Mouse (Mus musculus) embryonic facial prominence, embryonic 15.5 days (tissue): ENCODE data around the gene Pcnx3. TPM values are rescaled to one million over a fixed set of nuclear protein-coding genes. Genes with fewer than 3 reads are reported as not detected.

ENCODE experiments used
- ATAC-seq: fragments of 200-750 bp; cut with Nextera tagmentation; 2 replicates; pipeline ENCODE4 v1.8.0; 2017; ENCODE audit warnings: low read depth, moderate TSS enrichment; ENCODE audit not compliant: insufficient number of reproducible peaks, low FRiP score, low TSS enrichment
- H3K27ac ChIP-seq: fragments of 300-500 bp; sonication (generic); replicated peaks from 2 replicates; pipeline ENCODE4 v1.5.1; 2015; ENCODE audit warnings: mild to moderate bottlenecking, inconsistent platforms
- H3K27me3 ChIP-seq: fragments of 300-500 bp; sonication (generic); 2 replicates; pipeline ENCODE4 v1.6.1; 2015; ENCODE audit warnings: inconsistent platforms
- H3K36me3 ChIP-seq: fragments of 300-500 bp; sonication (generic); 2 replicates; pipeline ENCODE4 v1.6.1; 2015; ENCODE audit warnings: mild to moderate bottlenecking, inconsistent platforms
- H3K4me1 ChIP-seq: fragments of 300-500 bp; sonication (generic); 2 replicates; pipeline ENCODE4 v1.6.1; 2015; ENCODE audit warnings: inconsistent platforms
- H3K4me2 ChIP-seq: fragments of 300-500 bp; sonication (generic); replicated peaks from 2 replicates; pipeline ENCODE4 v1.6.1; 2015; ENCODE audit warnings: mild to moderate bottlenecking, inconsistent platforms
- H3K4me3 ChIP-seq: fragments of 300-500 bp; sonication (generic); replicated peaks from 2 replicates; pipeline ENCODE4 v1.5.1; 2015; ENCODE audit warnings: mild to moderate bottlenecking, inconsistent platforms
- H3K9ac ChIP-seq: fragments of 300-500 bp; sonication (generic); 2 replicates; pipeline ENCODE4 v1.6.1; 2015; ENCODE audit warnings: inconsistent platforms
- H3K9me3 ChIP-seq: fragments of 300-500 bp; sonication (generic); replicated peaks from 2 replicates; pipeline ENCODE4 v1.6.1; 2016; ENCODE audit warnings: inconsistent platforms
- WGBS: fragments of 180-500 bp; shearing (Covaris S2); methylation state at CpG from one replicate; pipeline ENCODE4 v1.1.7; 2015; 5-methylcytosine and 5-hydroxymethylcytosine counted together
- polyA plus RNA-seq: library from polyadenylated mRNA; unstranded; fragments of >200 nt; fragmentation: Nextera tagmentation; extraction: Ambion mirVana; gene quantifications from 2 replicates; pipeline ENCODE4 v1.2.1, GENCODE M21; 2015

Pcnx3 gene
- polyA plus RNA-seq, 1 experiment from 2014 or later = 24.6 TPM

DNA sequence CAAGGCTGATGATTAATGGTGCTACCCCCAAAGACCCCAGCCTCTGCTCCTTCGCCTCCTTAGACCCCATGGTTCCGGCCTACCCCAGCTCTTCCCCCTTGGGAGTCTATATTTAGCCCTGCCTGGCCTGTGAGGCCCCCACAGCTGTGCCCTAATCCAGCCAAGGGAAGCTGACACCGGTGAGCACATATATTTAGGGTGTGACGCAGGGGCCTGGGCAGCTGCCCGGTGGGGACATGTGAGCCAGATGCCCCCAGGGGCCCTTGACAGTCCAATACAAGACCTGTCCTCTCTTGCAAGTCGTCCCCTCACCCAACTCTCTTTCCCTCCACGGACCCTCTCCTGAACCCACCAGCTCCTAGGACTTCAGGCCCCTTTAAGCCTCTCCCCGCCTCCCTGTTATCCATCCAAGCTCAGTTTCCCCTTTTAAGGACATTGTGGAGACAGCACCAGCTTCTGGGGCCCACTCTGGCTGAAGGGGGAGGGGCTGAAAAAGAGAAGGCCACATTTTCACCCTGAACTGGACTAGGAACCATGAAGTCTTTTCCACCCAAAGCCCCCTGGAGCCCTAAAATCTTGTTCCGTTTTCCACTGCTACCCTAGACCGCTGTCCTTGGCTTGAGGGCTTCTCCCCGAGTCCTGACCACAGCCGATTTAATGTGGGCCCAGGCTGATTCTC lies 36.5 kb upstream of the Pcnx3 start:
- H3K36me3 ChIP-seq = peaks cover 35% of the 10 kb centered on the region
- peak overlapping the region; percentile 77 for H3K27ac ChIP-seq
- peak overlapping the region; percentile 72 for H3K4me3 ChIP-seq
- 0 out of 2 replicates have a peak, but pooled peaks have one; percentile 31 for ATAC-seq
- H3K4me2 ChIP-seq = peak overlapping the region; percentile 96
- no peaks in the 10 kb centered on the region for H3K27me3 ChIP-seq
- H3K4me1 ChIP-seq = peaks cover 57% of the 10 kb centered on the region
- WGBS = 60% methylated on average over 12 of the region's 12 CpGs
- H3K9ac ChIP-seq = peak overlapping the region; percentile 15; the same call in 1 of the 2 replicates
- no peaks in the 10 kb centered on the region for H3K9me3 ChIP-seq

- Histone ChIP-seq H3K4me1 (peaks cover 51% of the 10 kb centered on the region), H3K9ac (no peak overlapping the region), H3K27me3 (no peaks in the 10 kb centered on the region), H3K4me2 (peak overlapping the region; percentile 96), H3K4me3 (peak overlapping the region; percentile 72), H3K36me3 (peaks cover 42% of the 10 kb centered on the region), H3K9me3 (no peaks in the 10 kb centered on the region), H3K27ac (peak overlapping the region; percentile 77)
- no peak for ATAC-seq
- 61% methylated on average over 7 of the region's 7 CpGs for WGBS
These were observed 35.8 kb upstream of the Pcnx3 start for GRCm38 (mm10) chr19:5724549-5724941.

DNA sequence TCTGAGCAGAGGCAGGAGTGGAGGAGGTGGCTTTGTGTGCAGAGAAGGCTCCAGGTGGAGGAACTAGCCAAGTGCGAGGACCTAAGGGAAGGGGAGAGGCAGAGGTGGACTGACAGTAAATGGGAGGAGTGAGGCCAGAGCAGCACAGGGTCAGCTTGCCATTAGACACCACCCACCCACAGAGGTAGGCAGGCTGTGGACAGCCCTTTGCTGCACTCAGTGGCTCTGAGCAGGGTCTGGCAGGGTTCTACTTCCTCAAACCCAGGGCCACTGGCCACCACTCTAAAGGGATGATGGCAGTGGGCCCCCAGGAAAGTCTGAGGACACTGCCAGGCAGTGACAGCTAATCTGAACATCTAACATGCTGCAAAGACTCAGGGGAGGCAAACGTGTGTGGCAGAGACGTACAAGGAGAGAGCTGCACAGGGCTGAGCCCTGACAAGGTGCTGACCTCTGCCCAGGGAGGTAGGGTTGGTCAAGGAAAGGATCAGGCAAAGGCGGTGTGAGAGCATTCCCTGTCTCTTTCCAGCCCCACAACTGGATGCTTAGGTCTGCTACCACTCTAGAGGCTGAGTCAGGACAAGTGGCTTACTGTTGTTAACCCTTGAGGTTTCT lies 35.3 kb upstream of the Pcnx3 start:
- no peaks in the 10 kb centered on the region for H3K9me3 ChIP-seq
- 64% methylated on average over 4 of the region's 4 CpGs for WGBS
- no peak overlapping the region for H3K27ac ChIP-seq
- no peak for ATAC-seq
- peak overlapping the region; percentile 96 for H3K4me2 ChIP-seq
- peaks cover 47% of the 10 kb centered on the region for H3K36me3 ChIP-seq
- H3K9ac ChIP-seq = no peak overlapping the region
- H3K4me3 ChIP-seq = peak overlapping the region; percentile 72; the same call in 1 of the 2 replicates
- peaks cover 50% of the 10 kb centered on the region for H3K4me1 ChIP-seq
- no peaks in the 10 kb centered on the region for H3K27me3 ChIP-seq

GRCm38 (mm10) chr19:5722848-5723425 lies 34.2 kb upstream of the Pcnx3 start:
- no peak for ATAC-seq
- WGBS = 84% methylated on average over 7 of the region's 7 CpGs
- Histone ChIP-seq H3K27ac (no peak overlapping the region), H3K36me3 (peaks cover 56% of the 10 kb centered on the region), H3K4me1 (peaks cover 42% of the 10 kb centered on the region), H3K4me2 (no peak overlapping the region), H3K9ac (no peak overlapping the region), H3K4me3 (no peak overlapping the region), H3K27me3 (no peaks in the 10 kb centered on the region), H3K9me3 (no peaks in the 10 kb centered on the region)

DNA sequence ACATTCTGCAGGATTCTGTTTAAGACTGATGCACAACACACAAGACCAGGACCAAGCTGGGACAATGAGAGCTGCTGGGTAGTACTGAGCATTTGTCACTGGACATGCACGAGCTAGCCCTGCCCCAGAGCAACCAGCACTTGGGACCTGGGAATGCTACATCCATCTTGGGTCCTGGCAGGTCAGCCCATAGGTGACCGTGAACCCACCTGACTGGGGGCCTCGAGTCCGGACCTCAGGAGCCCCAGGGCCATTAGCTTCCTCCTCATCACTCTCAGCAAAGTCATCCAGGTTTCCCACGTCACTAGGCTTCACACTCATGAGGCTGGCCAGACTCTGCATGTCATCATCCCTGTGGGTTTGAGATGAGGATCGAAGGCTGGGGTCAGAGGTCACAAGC lies 32.5 kb upstream of the Pcnx3 start:
- peaks cover 64% of the 10 kb centered on the region for H3K36me3 ChIP-seq

DNA sequence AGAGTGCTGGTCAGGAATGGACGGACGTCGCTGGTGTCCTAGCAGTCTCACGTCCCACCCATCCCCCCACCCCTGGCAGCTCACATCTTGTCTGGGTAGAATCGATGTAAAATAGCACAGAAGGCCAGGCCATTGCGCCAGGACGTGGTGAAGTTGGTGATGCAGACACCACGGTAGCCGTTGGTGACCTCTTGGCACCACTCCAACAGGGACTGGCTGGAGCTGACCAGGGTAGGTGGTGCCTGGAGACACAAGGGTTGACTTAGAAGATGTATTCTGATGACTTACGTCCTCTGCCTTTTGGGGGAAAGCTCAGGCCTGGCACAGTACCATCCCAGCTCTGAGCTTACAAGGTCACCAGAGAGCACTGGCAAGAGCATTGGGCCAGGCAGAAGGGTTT lies 28.2 kb upstream of the Pcnx3 start:
- peaks cover 22% of the 10 kb centered on the region for H3K4me1 ChIP-seq
- H3K36me3 ChIP-seq = peaks cover 58% of the 10 kb centered on the region
- WGBS = 61% methylated on average over 10 of the region's 10 CpGs
- no peak overlapping the region for H3K27ac ChIP-seq
- ATAC-seq = no peak
- H3K9me3 ChIP-seq = no peaks in the 10 kb centered on the region
- H3K27me3 ChIP-seq = no peaks in the 10 kb centered on the region
- H3K4me2 ChIP-seq = no peak overlapping the region
- H3K4me3 ChIP-seq = no peak overlapping the region
- H3K9ac ChIP-seq = no peak overlapping the region

More for the DNA sequence above, 32.5 kb upstream of the Pcnx3 start:
- H3K4me1 ChIP-seq = peaks cover 27% of the 10 kb centered on the region
- no peak overlapping the region for H3K4me2 ChIP-seq
- no peaks in the 10 kb centered on the region for H3K9me3 ChIP-seq
- 86% methylated on average over 6 of the region's 6 CpGs for WGBS
- no peak overlapping the region for H3K9ac ChIP-seq
- ATAC-seq = no peak
- no peaks in the 10 kb centered on the region for H3K27me3 ChIP-seq
- no peak overlapping the region for H3K4me3 ChIP-seq
- no peak overlapping the region for H3K27ac ChIP-seq

GRCm38 (mm10) chr19:5715793-5716688 lies 27.3 kb upstream of the Pcnx3 start:
- no peak for ATAC-seq
- Histone ChIP-seq H3K27ac (no peak overlapping the region), H3K9ac (0 out of 2 replicates have a peak overlapping the region, but pooled peaks have one; percentile 18), H3K4me3 (no peak overlapping the region), H3K27me3 (no peaks in the 10 kb centered on the region), H3K4me1 (peaks cover 22% of the 10 kb centered on the region), H3K4me2 (no peak overlapping the region), H3K9me3 (no peaks in the 10 kb centered on the region), H3K36me3 (peaks cover 56% of the 10 kb centered on the region)
- WGBS = 35% methylated on average over 43 of the region's 43 CpGs

GRCm38 (mm10) chr19:5713730-5714129 lies 25.0 kb upstream of the Pcnx3 start:
- H3K27ac ChIP-seq = peak overlapping the region; percentile 63
- no peak overlapping the region for H3K9ac ChIP-seq
- H3K36me3 ChIP-seq = peaks cover 53% of the 10 kb centered on the region
- WGBS = 18% methylated on average over 2 of the region's 2 CpGs
- no peak overlapping the region; the same call in 1 of the 2 replicates for H3K4me2 ChIP-seq
- H3K27me3 ChIP-seq = no peaks in the 10 kb centered on the region
- no peak overlapping the region; the same call in 1 of the 2 replicates for H3K4me3 ChIP-seq
- peak; percentile 64; the same call in 1 of the 2 replicates for ATAC-seq
- no peaks in the 10 kb centered on the region for H3K9me3 ChIP-seq
- H3K4me1 ChIP-seq = peaks cover 22% of the 10 kb centered on the region

DNA sequence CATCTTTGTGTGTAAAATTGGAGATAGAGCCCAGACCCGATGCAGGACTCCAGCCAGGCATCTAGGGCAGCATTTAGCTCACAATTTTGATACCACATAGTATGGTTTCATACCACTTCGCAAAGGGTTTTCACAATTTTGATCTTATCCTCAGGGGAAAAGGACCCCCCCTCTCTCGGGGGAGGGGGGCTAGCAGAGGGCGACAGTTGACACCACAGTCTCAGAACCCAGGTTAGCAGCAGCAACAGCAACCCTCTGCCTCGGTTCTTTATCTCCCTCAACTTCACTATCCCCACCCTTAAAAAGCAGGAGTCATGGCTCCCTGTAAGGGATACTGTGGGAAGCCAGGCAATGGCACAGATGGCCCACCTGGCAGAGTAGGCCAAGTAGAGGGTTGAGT lies 24.5 kb upstream of the Pcnx3 start:
- Histone ChIP-seq H3K9ac (no peak overlapping the region), H3K9me3 (no peaks in the 10 kb centered on the region), H3K36me3 (peaks cover 53% of the 10 kb centered on the region), H3K27ac (peak overlapping the region; percentile 63), H3K4me3 (no peak overlapping the region), H3K4me2 (no peak overlapping the region; the same call in 1 of the 2 replicates), H3K4me1 (peaks cover 22% of the 10 kb centered on the region), H3K27me3 (no peaks in the 10 kb centered on the region)
- ATAC-seq = 0 out of 2 replicates have a peak, but pooled peaks have one; percentile 17
- 65% methylated on average over 5 of the region's 5 CpGs for WGBS

DNA sequence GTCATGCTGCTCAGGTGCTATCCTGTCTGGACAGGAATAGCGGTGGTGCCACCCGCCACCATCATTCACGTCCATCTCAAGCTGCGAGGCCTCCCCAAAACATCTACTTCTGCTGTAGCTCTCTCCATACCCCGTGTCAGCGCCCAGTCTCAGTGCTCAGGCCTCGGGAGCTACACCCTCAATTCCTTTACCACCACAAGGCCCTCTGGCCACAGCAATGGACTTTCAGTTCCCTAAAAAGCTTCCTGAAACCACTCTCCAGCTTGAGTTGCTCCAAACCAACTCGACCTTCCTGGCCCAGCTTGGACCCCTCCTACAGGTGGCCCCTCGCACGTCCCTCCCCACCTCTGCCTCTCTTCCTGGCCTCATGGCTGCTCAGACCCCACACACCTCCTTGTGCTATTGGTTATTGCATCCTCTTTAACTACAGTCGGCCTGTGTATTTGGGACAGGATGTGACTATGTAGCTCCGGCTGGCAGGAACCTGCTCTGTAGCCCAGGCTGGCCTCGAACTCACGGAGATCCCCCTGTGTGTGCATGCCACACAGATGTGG lies 23.3 kb upstream of the Pcnx3 start:
- Histone ChIP-seq H3K4me2 (no peak overlapping the region), H3K27me3 (no peaks in the 10 kb centered on the region), H3K4me1 (peaks cover 22% of the 10 kb centered on the region), H3K4me3 (no peak overlapping the region), H3K27ac (no peak overlapping the region), H3K9ac (no peak overlapping the region), H3K36me3 (peaks cover 56% of the 10 kb centered on the region), H3K9me3 (no peaks in the 10 kb centered on the region)
- 86% methylated on average over 14 of the region's 14 CpGs for WGBS
- ATAC-seq = no peak
